Mouse (Mus musculus): ENCODE measurements at regions not wholly inside any gene's neighbourhood (a gene's known extent, or its start where the extent isn't known, plus 50 kb on each side); places are given as distances from the start of the nearest gene placed in this dataset.

GRCm38 (mm10) chr1:193860354-193860753 is 490.3 kb upstream of the Camk1g start:
- no peak for TF ChIP-seq CTCF (IDR thresholded peaks at IDR 0.05; ENCODE audit: low read depth, low read length)
- no peak for TF ChIP-seq GATA2 (IDR thresholded peaks at IDR 0.05; ENCODE audit: borderline replicate concordance, low read depth, low read length)
